Mouse (Mus musculus): ENCODE results near the gene Apom.

DNA sequence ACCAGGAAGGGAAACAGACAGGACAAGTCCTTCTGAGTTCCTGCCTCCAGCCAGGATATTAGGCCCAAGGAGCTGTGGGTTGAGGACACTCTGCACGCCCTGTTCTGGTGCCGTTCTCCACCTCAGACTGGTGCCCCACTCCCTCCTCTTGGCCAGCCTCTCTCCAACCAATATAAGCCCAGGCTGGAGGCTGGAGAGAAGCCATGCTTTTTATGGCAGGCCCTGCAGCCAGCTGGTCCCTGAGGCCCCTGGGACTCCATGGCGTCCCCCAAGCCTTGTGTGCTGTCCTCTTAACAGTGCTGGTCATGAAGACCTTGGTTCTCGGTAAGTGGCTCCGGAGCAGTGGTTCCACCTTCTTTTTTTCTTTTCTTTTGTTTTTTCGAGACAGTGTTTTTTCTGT, 23.8 kb downstream of the Apom start, which contains the start of gene Ly6g5c:
- no peak for TF ChIP-seq CTCF (IDR thresholded peaks at IDR 0.05; ENCODE audit: borderline replicate concordance, control insufficient read depth, extremely low read depth, insufficient read depth, low read length, poor library complexity)
- no peak for TF ChIP-seq POLR2A (IDR thresholded peaks at IDR 0.05; ENCODE audit: control insufficient read depth, extremely low read depth, insufficient read depth, low read length, poor library complexity)
